Mouse (Mus musculus): ENCODE results near the gene Cx3cl1. TPM values are rescaled to one million over a fixed set of nuclear protein-coding genes. Genes with fewer than 3 reads are reported as not detected.

The Cx3cl1 gene
- polyA plus RNA-seq (2016; fragmentation: Nextera tagmentation; extraction: Ambion mirVana), result 12.2 and 13.3 TPM in 2 replicates

GRCm38 (mm10) chr8:94771941-94772670 lies at the start of gene Cx3cl1:
Cx3cl1 (plus strand) TSS chr8:94772009.
- Histone ChIP-seq H3K36me3 (no peaks in the 10 kb centered on the region), H3K27me3 (ENCODE audit: insufficient read depth, poor library complexity, severe bottlenecking) (peaks cover 68% of the 10 kb centered on the region), H3K4me1 (replicated peaks) (peaks cover 34% of the 10 kb centered on the region), H3K27ac (peak within 1 kb of the TSS; percentile 88), H3K9me3 (no peaks in the 10 kb centered on the region), H3K4me3 (peak within 1 kb of the TSS; percentile 69)
- WGBS, result under 1% methylated on average over 38 of the region's 38 CpGs
- peak; percentile 85 for DNase-seq (ENCODE audit: low spot score)

- 84% methylated on average over 5 of the region's 5 CpGs for WGBS
- no peak for DNase-seq (ENCODE audit: low spot score)
- H3K36me3 ChIP-seq, result no peaks in the 10 kb centered on the region
Observed at GRCm38 (mm10) chr8:94725998-94726397, 45.8 kb upstream of the Cx3cl1 start.

DNA sequence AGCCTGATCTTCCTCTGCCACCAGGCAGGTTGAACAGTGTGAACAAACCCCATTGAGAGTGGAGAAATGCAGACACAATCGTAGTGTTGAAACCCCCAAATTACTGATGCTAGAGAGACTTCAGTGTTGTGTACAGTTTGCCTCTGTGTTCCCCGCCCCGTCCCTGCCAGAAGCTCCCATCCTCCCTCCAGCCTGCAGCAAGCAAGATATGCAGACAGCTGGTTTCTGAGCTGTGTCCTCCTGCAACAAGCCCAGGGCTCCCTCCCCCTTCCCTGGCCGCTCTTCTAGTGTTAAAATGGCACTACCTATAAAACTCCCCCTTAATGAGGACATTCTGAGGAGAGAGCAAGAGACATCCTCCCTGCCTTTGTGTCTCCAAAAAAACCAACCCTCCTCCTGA lies 42.5 kb upstream of the Cx3cl1 start:
- Histone ChIP-seq H3K4me3 (no peak overlapping the region), H3K27ac (no peak overlapping the region), H3K9me3 (no peaks in the 10 kb centered on the region), H3K27me3 (ENCODE audit: insufficient read depth, poor library complexity, severe bottlenecking) (no peaks in the 10 kb centered on the region), H3K4me1 (replicated peaks) (no peaks in the 10 kb centered on the region), H3K36me3 (no peaks in the 10 kb centered on the region)
- DNase-seq (ENCODE audit: low spot score), result no peak
- WGBS, result 80% methylated on average over 4 of the region's 4 CpGs

More at GRCm38 (mm10) chr8:94725998-94726397, 45.8 kb upstream of the Cx3cl1 start:
- H3K27ac ChIP-seq, result no peak overlapping the region
- H3K4me1 ChIP-seq (replicated peaks), result no peaks in the 10 kb centered on the region
- no peak overlapping the region for H3K4me3 ChIP-seq
- no peaks in the 10 kb centered on the region for H3K27me3 ChIP-seq (ENCODE audit: insufficient read depth, poor library complexity, severe bottlenecking)
- no peaks in the 10 kb centered on the region for H3K9me3 ChIP-seq

DNA sequence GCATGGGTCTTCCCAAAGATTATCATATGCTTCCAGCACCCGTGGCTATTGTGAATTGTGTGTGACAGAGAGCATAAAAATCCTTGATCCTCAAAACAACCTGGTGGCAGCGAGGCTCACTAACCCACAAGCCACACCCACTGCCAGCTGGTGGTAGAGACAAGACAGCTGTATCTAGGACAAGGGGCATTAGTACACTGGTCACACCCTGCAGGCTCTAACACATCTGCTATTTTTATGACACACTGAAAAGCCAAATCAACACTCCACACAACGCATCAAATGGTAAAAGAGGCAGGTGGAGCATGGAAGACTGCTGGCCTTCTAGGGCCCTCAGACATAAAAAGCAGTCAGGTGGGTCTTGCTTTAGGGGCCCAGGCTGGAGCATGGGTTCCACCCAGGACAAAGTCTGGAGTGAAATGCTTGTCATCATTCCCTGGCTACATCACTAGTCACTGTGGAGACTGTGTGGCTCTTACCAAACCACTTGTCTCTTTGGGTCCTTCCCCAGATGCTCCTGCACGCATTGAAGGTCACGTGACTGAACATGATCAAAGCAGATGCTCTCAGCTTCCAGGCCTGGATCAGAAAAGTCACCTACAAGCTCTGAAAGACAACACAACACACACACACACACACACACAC lies 37.9 kb upstream of the Cx3cl1 start:
- 75% methylated on average over 5 of the region's 5 CpGs for WGBS
- no peaks in the 10 kb centered on the region for H3K27me3 ChIP-seq (ENCODE audit: insufficient read depth, poor library complexity, severe bottlenecking)
- H3K9me3 ChIP-seq, result no peaks in the 10 kb centered on the region
- H3K4me3 ChIP-seq, result no peak overlapping the region
- no peaks in the 10 kb centered on the region for H3K4me1 ChIP-seq (replicated peaks)
- no peak for DNase-seq (ENCODE audit: low spot score)
- H3K27ac ChIP-seq, result no peak overlapping the region
- H3K36me3 ChIP-seq, result no peaks in the 10 kb centered on the region

DNA sequence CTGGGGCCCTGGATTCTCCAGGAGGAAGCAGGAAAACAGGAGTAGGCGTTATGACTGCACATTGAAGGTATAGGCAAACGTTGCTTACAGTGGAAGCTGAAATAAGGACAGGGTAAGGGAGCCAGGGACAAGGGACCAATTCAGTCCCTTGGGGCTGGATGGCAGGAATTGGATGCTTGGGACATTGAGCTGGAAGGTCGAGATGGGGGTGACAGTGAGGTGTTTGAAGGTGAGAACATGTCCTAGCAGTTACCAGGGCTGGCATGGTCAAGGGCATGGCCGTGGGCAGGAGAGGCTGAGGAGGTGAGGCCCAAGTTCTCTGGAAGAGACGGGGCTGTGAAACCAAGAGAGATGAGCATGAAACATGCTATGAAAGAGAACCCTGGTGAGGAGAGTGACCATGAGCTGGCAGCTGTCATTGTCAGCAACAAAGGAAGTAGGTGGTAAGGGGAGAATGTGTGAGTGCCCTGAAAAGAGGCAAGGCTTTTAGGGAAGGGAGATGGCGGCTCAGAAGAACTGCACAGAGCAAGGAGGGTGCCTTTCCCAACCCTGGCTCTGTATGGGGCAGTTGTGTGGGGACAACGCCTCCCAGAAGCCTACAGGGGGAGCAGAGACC lies 37.0 kb upstream of the Cx3cl1 start:
- Histone ChIP-seq H3K4me1 (replicated peaks) (no peaks in the 10 kb centered on the region), H3K4me3 (no peak overlapping the region), H3K36me3 (no peaks in the 10 kb centered on the region), H3K9me3 (no peaks in the 10 kb centered on the region), H3K27me3 (ENCODE audit: insufficient read depth, poor library complexity, severe bottlenecking) (no peaks in the 10 kb centered on the region), H3K27ac (no peak overlapping the region)
- WGBS, result 73% methylated on average over 7 of the region's 7 CpGs
- DNase-seq (ENCODE audit: low spot score), result no peak

- no peaks in the 10 kb centered on the region for H3K36me3 ChIP-seq
- no peaks in the 10 kb centered on the region for H3K4me1 ChIP-seq (replicated peaks)
- H3K27ac ChIP-seq, result no peak overlapping the region
- H3K9me3 ChIP-seq, result no peaks in the 10 kb centered on the region
- H3K27me3 ChIP-seq (ENCODE audit: insufficient read depth, poor library complexity, severe bottlenecking), result no peaks in the 10 kb centered on the region
- DNase-seq (ENCODE audit: low spot score), result no peak
- 81% methylated on average over 5 of the region's 5 CpGs for WGBS
- H3K4me3 ChIP-seq, result no peak overlapping the region
Observed at GRCm38 (mm10) chr8:94735426-94736094, 36.2 kb upstream of the Cx3cl1 start.

GRCm38 (mm10) chr8:94739829-94740228 lies 32.0 kb upstream of the Cx3cl1 start:
- DNase-seq (ENCODE audit: low spot score), result no peak
- Histone ChIP-seq H3K27me3 (ENCODE audit: insufficient read depth, poor library complexity, severe bottlenecking) (no peaks in the 10 kb centered on the region), H3K4me3 (no peak overlapping the region), H3K4me1 (replicated peaks) (no peaks in the 10 kb centered on the region), H3K9me3 (no peaks in the 10 kb centered on the region), H3K27ac (no peak overlapping the region), H3K36me3 (no peaks in the 10 kb centered on the region)
- WGBS, result 83% methylated on average over 6 of the region's 6 CpGs

DNA sequence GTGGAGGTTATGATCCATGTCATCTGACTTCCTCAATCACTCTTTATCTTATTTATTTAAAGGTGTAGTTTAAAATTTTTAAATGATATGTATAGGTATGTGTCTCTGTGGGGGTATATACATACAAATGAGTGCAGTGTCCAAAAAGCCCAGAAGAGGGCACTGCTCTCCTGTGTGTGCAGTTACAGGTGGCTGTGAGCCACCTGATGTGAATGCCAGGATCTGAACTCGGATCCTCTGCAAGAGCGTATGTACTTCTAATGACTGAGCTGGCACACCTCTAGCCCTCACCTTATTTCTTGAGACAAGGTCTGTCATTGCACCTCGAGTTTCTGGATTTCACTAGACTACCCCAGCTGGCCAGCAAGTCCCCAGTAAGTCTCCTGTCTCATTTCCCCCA lies 31.2 kb upstream of the Cx3cl1 start:
- WGBS, result 89% methylated on average over 3 of the region's 3 CpGs

DNA sequence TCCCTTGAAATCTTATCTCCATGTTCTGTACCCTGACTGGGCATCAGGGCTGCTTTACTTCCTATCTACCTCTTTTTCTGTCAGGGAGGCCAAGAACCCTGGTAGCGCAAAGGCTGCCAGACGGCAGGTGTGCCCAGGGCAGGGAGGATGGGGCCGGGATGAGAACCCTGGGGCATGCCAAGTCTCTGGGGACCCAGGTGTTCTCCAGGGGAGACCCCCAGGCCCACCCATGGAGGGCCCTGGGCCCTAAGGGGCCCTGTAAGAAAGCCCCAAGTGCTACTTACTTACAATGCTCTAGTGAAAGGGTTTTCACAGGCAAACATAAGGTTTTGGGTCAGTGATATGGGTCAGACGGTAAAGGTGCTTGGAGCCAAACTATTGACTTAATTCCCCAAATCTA lies 30.1 kb upstream of the Cx3cl1 start:
- no peaks in the 10 kb centered on the region for H3K4me1 ChIP-seq (replicated peaks)
- H3K9me3 ChIP-seq, result no peaks in the 10 kb centered on the region
- no peak overlapping the region for H3K27ac ChIP-seq
- DNase-seq (ENCODE audit: low spot score), result no peak
- H3K36me3 ChIP-seq, result no peaks in the 10 kb centered on the region
- no peak overlapping the region for H3K4me3 ChIP-seq
- no peaks in the 10 kb centered on the region for H3K27me3 ChIP-seq (ENCODE audit: insufficient read depth, poor library complexity, severe bottlenecking)
- 89% methylated on average over 4 of the region's 4 CpGs for WGBS

More for the DNA sequence above, 31.2 kb upstream of the Cx3cl1 start:
- H3K27me3 ChIP-seq (ENCODE audit: insufficient read depth, poor library complexity, severe bottlenecking), result no peaks in the 10 kb centered on the region
- no peaks in the 10 kb centered on the region for H3K36me3 ChIP-seq
- no peak overlapping the region for H3K27ac ChIP-seq
- H3K4me3 ChIP-seq, result no peak overlapping the region
- DNase-seq (ENCODE audit: low spot score), result no peak
- no peaks in the 10 kb centered on the region for H3K9me3 ChIP-seq
- no peaks in the 10 kb centered on the region for H3K4me1 ChIP-seq (replicated peaks)

DNA sequence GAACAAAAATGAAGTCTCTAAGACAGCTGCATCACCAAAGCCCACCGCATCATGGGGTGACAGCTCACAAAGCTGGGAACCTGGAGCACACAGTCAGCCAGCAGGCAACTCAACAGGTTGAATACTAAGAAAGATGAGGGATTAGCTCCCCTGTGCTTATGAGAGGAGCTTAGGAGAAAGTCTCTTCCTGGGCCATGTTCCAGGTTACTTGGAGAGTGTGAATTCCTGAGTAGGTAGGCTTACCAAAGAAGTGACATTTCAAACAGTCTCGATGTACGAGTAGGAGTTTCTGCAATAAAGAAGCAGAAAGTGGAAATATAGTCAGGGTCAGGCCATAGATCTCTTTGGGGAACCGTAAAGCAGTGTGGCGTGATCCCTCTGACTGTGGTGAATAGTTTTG lies 27.3 kb upstream of the Cx3cl1 start:
- WGBS, result 88% methylated on average over 5 of the region's 5 CpGs
- Histone ChIP-seq H3K9me3 (no peaks in the 10 kb centered on the region), H3K4me1 (replicated peaks) (no peaks in the 10 kb centered on the region), H3K27ac (no peak overlapping the region), H3K27me3 (ENCODE audit: insufficient read depth, poor library complexity, severe bottlenecking) (no peaks in the 10 kb centered on the region), H3K36me3 (no peaks in the 10 kb centered on the region), H3K4me3 (no peak overlapping the region)
- DNase-seq (ENCODE audit: low spot score), result no peak

GRCm38 (mm10) chr8:94744972-94745371 lies 26.8 kb upstream of the Cx3cl1 start:
- Histone ChIP-seq H3K27me3 (ENCODE audit: insufficient read depth, poor library complexity, severe bottlenecking) (no peaks in the 10 kb centered on the region), H3K4me3 (no peak overlapping the region), H3K36me3 (no peaks in the 10 kb centered on the region), H3K27ac (no peak overlapping the region), H3K4me1 (replicated peaks) (no peaks in the 10 kb centered on the region), H3K9me3 (no peaks in the 10 kb centered on the region)
- no peak for DNase-seq (ENCODE audit: low spot score)
- 80% methylated on average over 9 of the region's 9 CpGs for WGBS

- WGBS, result 92% methylated on average over 7 of the region's 7 CpGs
Observed at GRCm38 (mm10) chr8:94745476-94746184, 26.2 kb upstream of the Cx3cl1 start, which contains the start of gene Ccl22. Ccl22 (plus strand) TSS chr8:94745590.

More at GRCm38 (mm10) chr8:94745476-94746184, 26.2 kb upstream of the Cx3cl1 start, which contains the start of gene Ccl22:
- Histone ChIP-seq H3K27ac (no peak within 1 kb of the TSS), H3K9me3 (no peaks in the 10 kb centered on the region), H3K27me3 (ENCODE audit: insufficient read depth, poor library complexity, severe bottlenecking) (no peaks in the 10 kb centered on the region), H3K36me3 (no peaks in the 10 kb centered on the region), H3K4me1 (replicated peaks) (no peaks in the 10 kb centered on the region), H3K4me3 (no peak within 1 kb of the TSS)
- DNase-seq (ENCODE audit: low spot score), result no peak
